Mouse (Mus musculus): ENCODE data around the gene Adamtsl3.

Adamtsl3 gene

GRCm38 (mm10) chr7:82648353-82649080 is 313.0 kb downstream of the Adamtsl3 start, which contains the start of the genes Saxo2 and Efl1:
Gene Saxo2, minus strand, starts transcription at chr7:82648528.
Gene Efl1, plus strand, starts transcription at chr7:82648614.
- in situ Hi-C loops (cut with MboI) = no loop called here

- in situ Hi-C loops (cut with MboI) = no loop called here
Observed at GRCm38 (mm10) chr7:82649081-82649445, 313.6 kb downstream of the Adamtsl3 start.
